Mouse (Mus musculus): ENCODE measurements at regions not wholly inside any gene's neighbourhood (a gene's known extent, or its start where the extent isn't known, plus 50 kb on each side); places are given as distances from the start of the nearest gene placed in this dataset.

- no peak for DNase-seq
These were observed 58.9 kb downstream of the Olfr267 start for GRCm38 (mm10) chr4:58728641-58729040.

GRCm38 (mm10) chr4:58726424-58726823, 61.1 kb downstream of the Olfr267 start:
- no peak for DNase-seq

GRCm38 (mm10) chr4:58722772-58723171, 64.7 kb downstream of the Olfr267 start:
- no peak for DNase-seq

GRCm38 (mm10) chr4:58720682-58721081, 66.8 kb downstream of the Olfr267 start:
- DNase-seq = no peak

GRCm38 (mm10) chr4:58716426-58716825, 71.1 kb downstream of the Olfr267 start:
- DNase-seq = no peak

GRCm38 (mm10) chr4:58715846-58716245, 71.7 kb downstream of the Olfr267 start:
- DNase-seq = no peak

GRCm38 (mm10) chr4:58714221-58714620, 73.3 kb downstream of the Olfr267 start:
- DNase-seq = peak; percentile 31

GRCm38 (mm10) chr4:58712875-58713274, 74.6 kb downstream of the Olfr267 start:
- no peak for DNase-seq

GRCm38 (mm10) chr4:58712166-58712565, 75.3 kb downstream of the Olfr267 start:
- no peak for DNase-seq

- DNase-seq = no peak
These were observed 88.2 kb downstream of the Olfr267 start for GRCm38 (mm10) chr4:58699236-58699798.

- DNase-seq = no peak
These were observed 88.7 kb downstream of the Olfr267 start for GRCm38 (mm10) chr4:58698828-58699227.

- DNase-seq = no peak
These were observed 90.8 kb downstream of the Olfr267 start for GRCm38 (mm10) chr4:58696684-58697083.

GRCm38 (mm10) chr4:58695281-58695680, 92.2 kb downstream of the Olfr267 start:
- no peak for DNase-seq

- no peak for DNase-seq
These were observed 94.5 kb downstream of the Olfr267 start for GRCm38 (mm10) chr4:58693018-58693417.

- DNase-seq = no peak
These were observed 105.6 kb downstream of the Olfr267 start for GRCm38 (mm10) chr4:58681926-58682325.

GRCm38 (mm10) chr4:58677701-58678385, 109.7 kb downstream of the Olfr267 start:
- no peak for DNase-seq

GRCm38 (mm10) chr4:58671406-58672035, 116.0 kb downstream of the Olfr267 start:
- DNase-seq = no peak

- no peak for DNase-seq
These were observed 116.6 kb downstream of the Olfr267 start for GRCm38 (mm10) chr4:58670906-58671250.

- DNase-seq = peak; percentile 27
These were observed 116.6 kb upstream of the Lpar1 start for GRCm38 (mm10) chr4:58670107-58670905.

- no peak for DNase-seq
These were observed 114.9 kb upstream of the Lpar1 start for GRCm38 (mm10) chr4:58668368-58669153.

- no peak for DNase-seq
These were observed 110.0 kb upstream of the Lpar1 start for GRCm38 (mm10) chr4:58663628-58664205.

- DNase-seq = no peak
These were observed 108.1 kb upstream of the Lpar1 start for GRCm38 (mm10) chr4:58661781-58662293.

Measured in kidney, adult 9 months (tissue).